Mouse (Mus musculus): ENCODE measurements around the gene Ubap1l.

Gene Ubap1l

GRCm38 (mm10) chr9:65410378-65410777 lies 49.5 kb downstream of the Ubap1l start:
- no peak for DNase-seq (ENCODE audit: low read depth, low spot score)

GRCm38 (mm10) chr9:65411326-65411725 lies 50.5 kb downstream of the Ubap1l start:
- DNase-seq (ENCODE audit: low read depth, low spot score), result no peak

DNA sequence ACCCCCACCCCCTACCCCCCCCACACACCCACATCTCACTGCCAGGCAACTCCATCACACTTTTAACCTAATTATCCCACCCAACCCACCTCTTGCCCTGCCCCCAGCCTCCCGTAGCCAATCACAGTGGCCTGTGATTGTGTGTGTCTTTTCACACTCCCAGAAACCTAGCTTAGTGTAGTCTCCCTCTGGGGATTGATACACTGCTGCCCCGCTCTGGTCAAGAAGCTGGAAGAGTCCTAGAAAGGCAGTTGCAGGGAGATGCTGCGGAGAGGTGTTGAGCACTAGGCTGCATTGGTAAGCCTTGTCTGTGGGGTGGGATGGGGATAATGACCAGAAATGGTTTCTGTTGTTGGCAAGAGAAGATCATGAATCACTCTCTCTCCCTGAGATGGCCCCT lies 56.9 kb downstream of the Ubap1l start:
- DNase-seq (ENCODE audit: low read depth, low spot score), result no peak

DNA sequence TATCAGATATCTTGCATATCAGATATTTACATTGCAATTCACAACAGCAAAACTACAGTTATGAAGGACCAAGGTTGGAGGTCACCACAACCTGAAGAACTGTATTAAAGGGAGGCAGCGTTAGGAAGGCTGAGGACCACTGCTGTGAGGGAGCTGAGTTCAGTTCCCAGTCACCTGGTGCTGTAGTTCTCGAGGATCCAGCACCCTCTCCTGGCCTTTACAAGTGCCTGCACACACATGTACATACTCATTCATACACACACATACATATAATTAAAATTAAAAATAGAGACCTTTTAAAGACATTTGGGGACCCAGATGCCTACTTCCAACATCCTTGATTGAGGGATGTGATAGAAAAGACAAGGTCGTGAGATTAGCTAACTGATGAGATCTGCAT lies 58.8 kb downstream of the Ubap1l start:
- no peak for DNase-seq (ENCODE audit: low read depth, low spot score)

DNA sequence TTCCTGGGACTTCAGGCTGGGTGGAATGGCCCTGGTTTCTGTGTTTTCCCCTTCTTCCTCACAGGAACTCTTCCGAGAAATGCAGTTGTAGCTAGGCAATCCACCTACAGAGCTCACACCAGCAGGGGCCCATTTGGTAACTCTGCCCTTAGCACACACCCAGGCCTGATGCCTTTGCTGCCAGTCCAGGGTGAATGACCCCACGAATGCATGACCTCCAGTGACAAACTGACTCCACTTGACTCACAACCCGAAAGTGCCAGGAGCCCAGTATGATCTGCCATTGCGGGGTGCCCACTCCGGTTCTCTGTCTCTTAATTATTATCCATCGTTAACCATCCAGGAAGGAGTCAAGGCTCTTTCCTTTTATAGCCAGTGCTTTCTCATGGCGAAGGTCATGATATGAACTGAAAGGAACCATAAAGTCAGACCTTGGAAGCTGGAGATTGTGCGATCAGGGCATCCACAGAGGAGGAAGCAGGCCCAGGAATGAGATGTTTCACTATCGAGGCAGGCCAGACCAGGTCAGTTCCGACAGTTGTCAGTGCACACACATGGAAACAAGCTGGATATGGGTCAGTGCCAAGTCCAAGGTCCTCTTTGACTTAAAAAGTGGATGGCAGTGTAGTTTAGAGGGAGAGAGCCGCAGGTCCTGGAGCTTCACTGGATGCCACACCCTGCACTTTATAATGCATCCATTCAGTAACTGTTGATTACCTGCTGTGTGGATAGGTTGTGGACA lies 62.1 kb downstream of the Ubap1l start, which contains the start of gene Slc51b:
Gene Slc51b (minus strand): TSS at position 196 of the 742 bp plus-strand sequence.
- no peak for DNase-seq (ENCODE audit: low read depth, low spot score)

DNA sequence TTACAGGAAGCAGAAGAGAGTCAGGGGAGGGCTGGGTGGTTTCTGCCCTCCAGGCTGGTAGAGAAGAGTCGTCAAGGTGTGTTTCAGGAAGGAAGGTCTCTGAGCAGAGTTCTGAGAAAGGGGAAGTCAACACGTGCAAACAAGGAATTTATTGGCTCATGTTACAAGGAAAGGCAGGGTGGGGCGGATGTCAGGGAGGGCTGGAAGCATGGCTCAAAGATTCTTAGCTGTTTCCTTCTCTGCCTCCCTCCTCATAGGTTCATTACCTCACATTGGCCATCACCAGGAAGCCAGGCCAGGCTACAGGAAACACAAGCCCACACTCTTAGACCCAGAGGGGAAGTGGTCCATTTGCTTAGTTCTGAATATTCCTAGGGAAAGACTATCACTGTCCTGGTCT lies 63.6 kb downstream of the Ubap1l start:
- no peak for DNase-seq (ENCODE audit: low read depth, low spot score)

DNA sequence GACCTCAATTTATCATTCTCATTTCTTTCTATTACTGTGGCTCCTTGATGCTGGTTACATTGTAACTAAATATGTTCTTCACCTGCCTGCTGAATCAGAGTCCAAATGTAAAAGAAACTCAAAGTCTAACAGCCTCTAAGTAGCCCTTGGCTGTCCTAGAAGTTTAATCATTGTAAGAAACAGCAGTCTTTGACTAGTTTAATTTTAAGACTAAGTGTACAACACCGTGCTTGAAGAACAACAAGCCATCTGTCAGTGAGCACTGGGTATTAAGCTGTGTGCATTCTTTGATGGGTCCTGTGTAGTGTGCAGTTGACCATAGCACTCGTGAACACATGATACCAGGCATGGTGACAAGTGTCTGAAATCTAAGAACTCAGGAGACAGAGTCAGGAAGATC lies 66.7 kb downstream of the Ubap1l start:
- no peak for DNase-seq (ENCODE audit: low read depth, low spot score)

GRCm38 (mm10) chr9:65428003-65428402 lies 67.2 kb downstream of the Ubap1l start:
- DNase-seq (ENCODE audit: low read depth, low spot score), result no peak
